Mouse (Mus musculus): Measurements from ENCODE around the gene Ak1.

Ak1 gene

DNA sequence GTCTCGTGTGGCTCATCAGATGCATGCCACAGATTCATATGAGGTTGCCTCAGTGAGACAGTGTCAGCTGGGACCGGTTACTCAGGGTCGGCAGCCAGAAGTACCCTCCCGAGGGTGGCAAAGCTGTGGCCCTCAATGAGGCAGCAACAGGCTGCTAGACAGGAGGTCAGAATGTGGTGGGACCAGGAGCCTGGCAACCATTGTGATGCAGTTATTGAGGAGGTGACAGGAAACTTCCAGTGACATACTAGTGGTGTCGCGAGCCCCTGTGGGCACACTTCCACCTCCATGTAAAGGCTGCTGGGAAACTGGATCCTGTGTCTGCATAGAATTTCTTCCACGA is at the start of gene Ak1:
Ak1 (plus strand) TSS at position 242 of the 343 bp plus-strand sequence.
- DNase-seq: no peak

DNA sequence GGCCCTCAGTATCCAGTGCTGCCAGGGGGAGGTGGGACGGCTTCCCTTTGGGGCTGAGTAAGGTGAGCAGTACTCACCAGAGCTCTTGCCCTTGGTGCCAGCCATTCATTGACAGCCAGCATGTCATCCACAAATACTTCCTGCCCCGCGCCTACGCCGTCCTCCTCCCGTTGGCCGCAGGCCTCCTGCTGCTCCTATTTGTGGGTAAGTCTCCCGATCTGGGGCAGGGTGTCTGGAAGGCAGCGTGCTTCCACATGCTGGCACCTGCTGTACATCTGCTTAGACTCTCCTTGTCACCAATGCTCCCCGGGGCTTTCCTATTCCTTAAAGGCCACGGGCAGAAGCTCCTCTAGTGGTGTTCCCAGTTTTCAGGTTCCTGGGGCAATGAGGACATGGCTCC is 49.4 kb upstream of the Ak1 start:
- DNase-seq: no peak

DNA sequence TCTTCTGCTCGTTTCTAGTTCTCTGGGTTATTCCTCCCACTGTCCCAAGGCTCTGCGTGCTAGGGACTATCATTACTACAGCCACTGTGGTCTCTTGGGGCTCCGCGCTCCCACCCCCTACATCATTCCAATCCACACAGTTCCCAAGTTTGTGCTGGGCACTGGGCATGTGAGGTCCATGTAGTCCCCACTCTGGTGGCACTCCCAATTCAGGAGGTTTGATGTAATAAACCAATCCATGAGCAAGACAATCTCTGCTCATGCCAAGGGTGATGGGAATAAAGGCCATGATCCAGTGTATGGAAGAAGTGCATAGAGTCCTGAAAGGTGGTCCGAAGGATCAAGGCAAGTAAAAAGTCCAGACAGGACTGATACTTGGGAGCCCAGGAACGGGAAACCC is 47.1 kb upstream of the Ak1 start, which contains the start of gene Pip5kl1:
Pip5kl1 (plus strand) TSS at position 301 of the 400 bp plus-strand sequence.
- DNase-seq: no peak

DNA sequence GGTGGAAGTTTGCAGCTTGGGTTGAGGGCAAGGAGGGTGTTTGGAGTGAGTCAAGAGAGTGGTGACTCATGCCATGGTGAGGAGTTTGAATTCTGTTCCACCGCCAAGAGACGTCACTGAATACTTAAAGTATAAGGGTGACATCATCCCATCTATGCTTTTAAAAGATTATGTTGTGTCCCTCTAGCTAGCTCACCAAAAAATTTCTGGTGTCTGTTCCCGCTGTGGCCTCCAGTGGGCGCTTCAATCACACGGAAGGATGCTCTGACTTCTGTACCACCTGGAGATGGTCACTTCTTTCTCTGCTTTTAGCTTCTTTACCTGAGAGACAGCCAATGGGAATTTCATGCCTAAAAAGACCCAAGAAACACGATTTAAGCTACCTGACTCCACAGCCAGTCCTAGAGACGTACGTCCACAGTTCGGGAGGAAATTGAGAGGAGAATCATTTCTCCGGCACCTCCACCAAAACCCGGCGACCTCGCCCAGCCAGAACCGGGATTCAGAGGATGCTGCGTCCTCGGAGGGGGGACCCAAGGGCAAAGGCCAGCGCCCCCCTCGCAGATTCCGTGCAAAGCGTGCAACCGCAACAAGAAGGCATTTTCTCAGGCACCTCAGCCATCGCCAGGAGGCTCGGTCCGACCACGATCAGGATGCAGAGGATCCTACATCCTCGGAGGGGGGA is 46.5 kb upstream of the Ak1 start:
- peak; percentile 84 to 85 for DNase-seq

DNA sequence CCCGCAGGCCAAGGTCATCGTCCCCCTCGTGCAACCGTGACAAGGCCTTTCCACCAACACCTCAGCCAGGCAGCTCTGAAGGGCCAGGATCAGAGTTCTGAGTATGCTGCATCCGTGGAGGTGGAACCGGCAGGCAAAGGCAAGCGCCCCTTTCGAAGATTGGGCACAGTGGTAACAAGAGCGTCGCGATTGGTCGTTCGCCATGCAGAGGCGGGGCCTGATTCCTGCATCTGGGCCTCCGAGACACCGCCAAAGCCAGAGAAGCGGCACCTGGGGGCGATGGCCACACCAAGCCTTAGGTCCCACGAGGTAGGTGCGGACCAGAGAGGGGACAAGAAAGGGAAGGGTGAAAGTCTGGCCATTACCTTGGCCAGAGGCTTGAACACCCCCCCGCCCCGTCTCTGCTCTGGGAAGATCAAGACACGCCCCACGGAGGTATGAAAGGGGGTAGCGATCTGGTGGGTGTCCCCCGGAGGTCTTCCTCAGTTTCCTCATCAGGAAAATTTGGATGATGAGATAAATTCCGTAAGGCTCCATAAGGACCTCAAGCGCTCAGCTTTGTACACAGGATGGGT is 45.9 kb upstream of the Ak1 start, which contains the start of gene 9430097D07Rik:
9430097D07Rik (minus strand) TSS at position 99 of the 575 bp plus-strand sequence.
- DNase-seq: peak; percentile 83 to 84

DNA sequence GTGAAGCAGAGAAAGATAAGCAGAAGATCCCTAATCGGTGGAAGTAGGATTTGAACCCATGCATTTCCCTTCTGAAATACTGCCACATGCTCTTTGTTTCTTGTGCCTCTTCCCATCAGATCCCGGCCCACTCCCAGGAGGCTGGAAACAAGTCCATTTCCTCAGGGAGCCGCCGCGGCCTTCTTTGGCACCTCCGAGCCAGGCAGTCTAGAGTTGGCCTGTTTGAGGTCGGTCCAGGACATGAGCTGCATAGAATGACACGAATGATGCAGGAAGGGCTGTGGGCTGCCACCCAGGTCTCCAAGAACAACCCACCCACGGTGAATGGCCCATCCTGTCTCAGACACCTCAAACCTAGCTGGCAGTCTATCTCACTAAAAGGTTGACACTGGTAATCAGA is 45.0 kb upstream of the Ak1 start:
- DNase-seq: no peak

DNA sequence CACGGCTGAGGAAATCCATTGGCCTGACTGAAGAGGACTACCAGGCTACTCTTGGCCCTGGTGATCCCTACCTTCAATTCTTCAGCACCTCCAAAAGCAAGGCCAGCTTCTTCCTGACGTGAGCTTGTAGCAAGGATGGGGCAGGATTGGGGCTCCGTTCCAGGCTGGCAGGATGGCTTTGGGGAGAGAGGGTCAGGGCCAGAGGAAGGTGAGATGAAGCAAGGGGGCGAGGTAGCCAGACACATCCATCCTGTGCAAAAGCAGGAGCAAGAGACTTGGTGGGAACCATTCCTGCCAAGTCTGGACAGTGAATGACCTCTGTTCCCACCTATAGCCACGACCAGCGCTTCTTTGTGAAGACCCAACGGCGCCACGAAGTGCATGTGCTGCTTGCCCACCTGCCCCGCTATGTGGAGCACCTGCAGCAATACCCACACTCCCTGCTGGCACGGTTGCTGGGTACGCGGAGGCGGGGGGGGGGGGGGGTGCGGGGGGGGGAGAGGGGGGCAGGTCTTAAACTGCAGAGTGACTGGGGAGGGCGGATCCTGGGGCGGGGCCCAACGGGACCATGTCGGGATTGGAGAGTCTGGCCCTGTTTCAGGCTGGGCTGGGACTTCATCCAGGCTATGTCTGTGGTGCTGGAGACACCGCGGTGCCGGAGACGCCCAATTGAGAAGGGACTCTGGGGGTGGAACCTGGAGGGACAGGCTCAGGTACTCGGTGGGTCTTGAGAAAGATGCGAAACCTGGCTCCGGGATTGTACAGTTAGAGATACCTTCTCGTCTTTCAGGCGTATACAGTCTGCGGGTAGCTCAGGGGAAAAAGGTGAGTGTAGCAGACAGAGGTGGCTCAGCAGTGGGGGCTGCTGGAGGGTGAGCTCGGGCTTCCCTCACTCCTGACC is 43.2 kb upstream of the Ak1 start:
- DNase-seq: peak; percentile 48 to 59

DNA sequence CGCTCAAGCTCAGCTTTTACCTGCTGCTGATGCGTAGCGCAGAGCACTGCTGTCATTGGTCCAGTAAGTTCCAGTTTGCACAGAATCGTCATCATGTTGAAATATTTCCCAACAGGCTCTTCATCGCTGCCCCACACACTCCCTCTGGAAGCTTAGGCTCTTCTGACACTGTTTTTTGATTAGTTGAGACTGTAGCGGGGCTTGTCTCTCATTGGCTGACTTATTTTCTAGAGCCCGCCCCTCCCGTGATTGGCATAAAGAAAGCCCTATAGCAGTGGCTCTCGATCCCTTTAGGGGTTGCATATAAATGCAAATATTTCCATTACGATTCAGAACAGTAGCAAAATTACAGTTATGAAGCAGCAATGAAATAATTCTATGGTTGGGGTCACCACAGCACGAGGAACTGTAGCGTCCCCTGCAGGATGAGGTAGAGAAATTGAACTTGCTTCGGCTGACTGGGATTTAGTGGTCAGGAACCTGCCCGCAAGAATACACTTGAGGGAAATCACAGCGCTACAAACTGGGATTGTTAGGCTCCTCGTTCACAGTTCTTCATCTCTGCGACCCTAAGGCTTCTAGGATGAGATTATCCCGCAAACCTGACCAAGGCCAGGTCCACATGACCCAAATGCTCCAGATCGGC is 40.0 kb upstream of the Ak1 start:
- peak; percentile 82 to 84 for DNase-seq

DNA sequence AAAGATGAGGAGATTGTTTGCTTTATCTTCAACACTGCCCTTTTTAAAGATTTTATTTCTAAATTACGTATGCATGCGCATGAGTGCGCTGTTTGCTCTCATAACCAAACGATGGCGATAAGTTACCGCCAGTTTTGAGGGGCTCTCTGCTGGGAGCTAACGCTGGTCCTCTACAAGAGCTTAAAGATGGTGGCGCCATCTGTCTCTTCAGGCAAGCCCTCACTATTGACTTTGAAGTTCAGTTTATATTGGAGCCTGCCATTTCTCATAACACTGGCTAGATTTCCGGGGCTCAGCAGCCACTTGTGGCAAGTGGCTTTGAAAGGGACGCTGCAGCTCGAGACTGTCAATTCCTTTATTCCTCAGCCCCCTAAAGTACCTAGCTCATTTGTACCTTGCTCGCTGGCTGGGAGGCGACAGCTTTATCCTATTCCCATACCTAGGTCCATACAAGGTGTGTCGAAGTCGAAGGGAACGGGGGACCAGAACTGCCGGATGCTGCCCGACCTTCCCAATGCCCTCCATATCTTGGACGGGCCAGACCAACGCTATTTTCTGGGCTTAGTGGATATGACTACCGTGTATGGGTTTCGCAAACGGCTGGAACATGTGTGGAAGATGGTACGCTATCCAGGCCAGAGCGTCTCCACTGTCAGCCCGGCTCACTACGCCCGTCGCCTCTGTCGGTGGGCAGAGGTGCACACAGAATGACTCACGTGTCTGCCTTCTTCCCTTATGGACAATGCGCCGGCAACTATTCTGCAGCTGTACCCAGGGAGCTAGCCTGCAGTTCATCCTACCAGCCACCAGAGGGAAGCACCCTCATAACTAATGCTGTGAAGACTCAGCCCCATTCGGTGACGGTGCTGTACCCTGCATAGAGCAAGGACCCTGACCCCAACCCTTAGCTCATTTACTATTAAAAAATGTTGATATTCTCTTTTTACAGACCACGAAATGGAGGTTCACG is 38.4 kb upstream of the Ak1 start:
- DNase-seq: peak; percentile 87 to 92

DNA sequence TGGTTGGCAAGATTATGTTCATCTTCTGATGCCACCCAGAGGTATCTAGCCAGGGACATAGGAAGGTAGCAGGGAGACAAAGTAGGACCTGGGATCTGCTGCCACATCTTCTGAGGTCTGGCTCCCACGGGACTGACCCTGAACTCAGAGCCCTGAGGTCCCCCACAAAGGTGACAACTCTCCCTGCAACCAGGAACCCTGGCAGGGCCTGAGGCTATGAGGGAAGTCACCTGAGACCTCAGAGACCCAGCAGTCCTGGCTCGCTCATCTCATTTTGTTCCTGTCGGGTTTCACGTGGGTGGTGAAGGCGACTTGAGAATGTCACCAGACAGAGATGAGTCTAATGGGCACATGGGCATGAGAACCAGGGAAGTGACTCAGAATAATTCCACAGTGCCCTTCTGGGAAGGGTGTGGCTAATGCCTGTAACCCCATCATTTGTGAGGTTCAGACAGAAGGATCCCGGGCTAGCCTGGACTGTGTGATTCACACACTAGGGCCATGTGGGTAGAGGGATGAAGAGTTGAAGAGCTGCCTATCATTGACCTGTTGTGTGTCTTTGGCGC is 36.3 kb upstream of the Ak1 start:
- DNase-seq: no peak

DNA sequence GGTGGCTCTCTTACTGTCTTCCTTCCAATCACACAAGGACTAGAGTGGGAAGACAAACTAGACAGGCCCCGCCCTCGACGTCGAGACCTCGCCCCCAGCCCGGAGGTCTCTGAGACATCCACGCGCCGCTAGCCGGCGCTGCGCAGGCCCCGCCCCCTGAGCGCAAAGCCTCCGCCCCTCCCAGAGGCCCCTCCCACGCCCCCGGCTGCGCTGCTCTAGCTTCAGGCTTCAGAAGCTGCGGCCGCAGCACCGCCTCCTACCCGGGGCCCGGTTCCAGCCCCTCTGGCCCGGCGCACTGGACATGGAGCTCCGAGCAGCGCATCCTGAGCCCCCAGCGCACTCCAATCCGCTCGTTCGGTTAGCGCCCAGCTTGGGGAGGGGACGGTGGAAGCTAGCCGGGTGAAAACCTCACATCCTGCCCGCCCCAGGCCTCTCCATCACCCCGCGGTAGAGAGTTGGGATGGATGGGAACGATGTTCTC is 34.6 kb upstream of the Ak1 start, which contains the start of gene St6galnac4:
St6galnac4 (plus strand) TSS at position 225 of the 481 bp plus-strand sequence.
- peak; percentile 95 to 96 for DNase-seq

DNA sequence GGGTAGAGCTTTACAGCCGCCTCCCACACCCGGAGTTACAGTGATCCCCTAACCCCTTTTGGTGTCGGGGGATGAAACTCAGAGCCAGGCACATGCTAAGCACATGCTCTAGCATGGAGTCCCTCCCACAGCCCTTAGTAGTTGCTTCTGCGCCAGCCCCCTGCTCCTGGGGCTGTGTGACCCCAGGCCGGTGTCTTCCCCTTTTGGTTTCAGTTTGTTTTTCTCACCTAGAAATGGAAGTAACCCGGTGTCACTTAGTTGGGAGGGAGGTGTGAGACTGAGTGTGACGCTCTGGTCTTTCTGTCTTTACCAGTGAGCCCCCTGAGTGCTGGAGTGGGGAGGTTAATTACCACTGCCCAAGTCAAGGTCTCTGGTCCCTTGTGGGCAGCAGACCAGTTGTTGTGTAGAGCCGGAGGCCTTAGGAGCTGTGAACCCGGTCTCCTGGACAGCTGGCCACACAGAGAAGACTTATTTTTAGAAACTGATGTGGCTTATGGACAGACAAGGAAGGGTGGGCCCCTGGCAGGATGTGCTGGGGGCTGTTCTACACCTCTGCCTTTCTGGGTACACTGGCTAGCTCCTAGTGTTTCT is 33.7 kb upstream of the Ak1 start:
- peak in 1 of 2 experiments; percentile 48 for DNase-seq

DNA sequence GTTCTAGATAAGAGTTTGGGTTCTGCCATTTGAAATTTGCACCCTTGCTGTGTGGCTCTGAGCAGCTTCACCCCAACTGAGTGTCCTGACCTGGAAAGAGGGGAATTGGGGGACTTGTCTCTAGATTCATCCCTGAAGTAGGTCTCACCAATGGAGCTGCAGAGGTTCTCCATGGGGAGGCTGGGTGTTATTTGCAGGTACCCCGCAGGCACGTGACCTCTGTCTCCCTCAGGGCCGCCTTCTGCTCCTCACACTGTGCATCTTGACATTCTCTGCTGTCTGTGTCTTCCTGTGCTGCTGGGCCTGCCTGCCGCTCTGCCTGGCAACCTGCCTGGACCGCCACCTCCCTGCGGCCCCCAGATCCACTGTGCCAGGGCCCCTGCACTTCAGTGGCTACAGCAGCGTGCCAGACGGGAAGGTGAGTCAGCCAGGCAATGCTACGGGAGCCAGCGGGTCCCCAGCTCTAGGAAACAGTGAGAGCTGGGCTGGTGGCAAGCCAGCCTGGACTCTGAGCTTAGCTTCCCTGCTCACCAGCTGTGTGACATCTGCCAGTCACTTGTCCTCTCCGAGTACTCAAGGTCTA is 32.3 kb upstream of the Ak1 start:
- DNase-seq: peak; percentile 92 to 95

DNA sequence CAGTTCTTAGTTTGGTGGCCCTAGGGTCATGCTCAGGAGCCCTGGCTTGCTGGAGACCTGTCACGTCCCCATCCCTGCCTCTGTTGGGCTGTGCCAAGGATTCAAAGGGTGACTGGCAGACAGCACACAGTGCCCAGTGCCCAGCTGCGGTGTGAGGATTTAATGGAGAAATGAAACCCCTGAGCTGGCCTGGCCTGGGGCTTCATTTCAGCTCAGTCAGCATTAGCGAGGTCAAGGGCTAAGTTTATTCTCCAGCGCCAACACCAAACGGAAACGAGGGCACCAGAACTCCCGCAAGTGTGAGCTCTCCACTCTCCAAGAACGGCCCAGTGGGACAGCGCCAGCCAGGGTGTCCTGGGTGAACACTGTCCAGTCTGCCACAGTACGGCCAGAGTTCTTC is 31.3 kb upstream of the Ak1 start:
- DNase-seq: peak in 1 of 2 experiments; percentile 54

DNA sequence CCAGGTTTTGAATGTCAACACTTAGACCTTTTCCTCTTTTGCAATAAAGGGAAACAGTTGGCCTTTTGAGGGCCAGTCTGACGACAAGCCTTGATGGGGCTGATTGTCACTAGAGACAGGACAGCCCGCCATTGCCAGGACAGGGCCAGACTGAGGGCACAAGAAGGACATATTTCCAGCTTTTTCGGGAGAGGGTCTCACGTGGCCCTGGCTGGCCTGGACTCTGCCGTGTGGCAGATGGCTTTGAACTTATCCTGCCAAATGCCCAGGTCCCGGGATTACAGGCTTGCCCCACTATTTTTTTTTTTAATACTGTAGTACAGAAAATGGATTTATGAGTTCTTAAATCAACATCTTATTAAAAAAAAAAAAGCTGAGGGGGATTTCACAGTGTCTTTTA is 30.3 kb upstream of the Ak1 start:
- DNase-seq: peak; percentile 55 to 71

DNA sequence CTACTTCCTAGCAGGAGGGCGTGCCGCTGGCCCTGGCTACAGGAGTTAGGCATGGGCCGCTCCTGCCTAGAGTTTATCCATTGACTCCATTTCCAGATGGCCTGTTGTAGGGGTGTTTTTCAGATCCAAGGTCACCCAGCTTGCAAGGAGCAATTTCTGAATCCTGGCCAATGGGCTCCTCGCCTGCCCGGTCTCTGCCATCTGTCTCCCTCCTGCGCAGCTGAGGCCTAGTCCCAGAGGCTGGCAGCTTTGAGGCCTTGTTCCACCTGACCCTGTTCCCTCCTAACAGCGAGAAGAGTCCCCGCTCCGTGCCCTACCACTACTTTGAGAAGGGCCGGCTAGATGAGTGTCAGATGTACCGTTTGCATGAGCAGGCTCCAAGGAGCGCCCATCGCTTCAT is 24.8 kb upstream of the Ak1 start:
- peak; percentile 91 to 92 for DNase-seq

DNA sequence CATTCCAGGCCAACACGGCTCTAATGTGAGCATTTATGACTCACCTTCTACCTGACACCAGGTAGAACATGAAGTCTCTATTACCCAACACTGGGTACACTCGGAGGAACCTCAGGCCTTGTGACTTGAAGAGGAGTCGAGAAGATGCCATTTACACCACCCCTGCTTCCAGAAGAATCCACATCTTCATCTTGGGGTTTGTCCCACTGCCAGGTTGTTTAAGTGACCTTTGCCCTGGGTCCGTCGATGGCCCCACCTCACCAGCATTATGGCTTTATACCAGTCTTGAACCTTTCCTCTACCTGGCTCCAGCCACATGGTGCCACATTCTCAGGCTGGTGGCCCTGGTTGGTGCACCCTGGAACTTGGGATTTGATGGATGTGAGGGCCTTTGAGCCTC is 24.3 kb upstream of the Ak1 start:
- DNase-seq: no peak

DNA sequence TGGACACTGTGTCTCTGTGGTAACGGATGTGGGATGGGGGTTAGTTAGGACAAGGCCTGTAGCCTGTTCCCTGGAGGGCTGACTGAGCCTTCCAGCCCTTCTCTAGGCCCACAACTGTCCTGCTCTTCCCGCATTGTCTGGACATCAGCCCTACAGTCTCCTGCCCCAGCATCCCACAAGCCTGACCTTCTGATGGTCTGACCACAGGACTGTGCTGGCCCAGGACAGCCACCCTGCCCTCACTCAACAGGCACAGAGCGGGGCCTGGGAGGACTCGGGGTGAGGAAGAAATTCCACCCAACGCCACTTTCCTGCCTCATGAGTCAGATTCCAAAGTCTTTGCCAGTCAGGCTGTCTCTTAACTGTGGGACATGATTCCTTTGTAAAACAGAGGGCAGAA is 23.9 kb upstream of the Ak1 start:
- DNase-seq: no peak

DNA sequence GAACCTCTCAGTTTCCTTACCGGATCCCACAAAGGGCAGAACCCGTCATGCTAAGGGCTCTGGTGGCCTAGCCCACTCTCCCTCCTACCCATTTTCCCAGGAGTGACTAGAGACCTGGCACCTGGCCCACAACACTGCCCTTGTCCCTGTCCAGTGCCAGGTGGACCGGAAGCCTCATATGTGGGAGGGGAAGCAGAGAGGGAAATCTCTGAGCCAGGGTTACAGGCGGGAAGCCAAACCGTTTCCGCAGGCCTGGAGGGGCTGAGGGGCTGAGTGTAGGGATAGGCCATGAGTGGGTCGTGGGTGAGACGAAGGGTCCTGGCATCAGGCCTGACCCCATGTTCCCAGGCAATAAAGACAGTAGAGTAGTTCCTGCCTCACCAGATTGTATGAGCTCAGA is 23.1 kb upstream of the Ak1 start:
- DNase-seq: peak; percentile 87 to 89

DNA sequence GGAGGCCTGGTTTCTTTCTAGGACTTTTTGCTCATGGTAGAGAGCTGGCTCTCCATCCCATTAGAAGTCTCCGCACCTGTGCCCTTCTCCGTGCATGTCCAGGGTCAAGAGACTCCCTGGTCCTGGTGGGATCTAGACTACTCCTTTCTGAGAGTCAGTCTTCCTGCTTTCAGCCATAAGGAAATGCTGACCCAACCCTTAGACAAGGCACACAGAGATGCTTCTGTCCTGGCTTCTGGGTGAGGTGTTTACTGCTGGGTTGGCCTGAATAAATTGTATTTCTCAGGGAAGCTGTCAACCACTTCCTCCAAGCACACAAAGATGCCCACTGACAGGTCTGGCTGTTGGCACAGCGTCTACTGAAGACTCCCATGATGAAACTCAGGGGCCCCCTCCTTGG is 22.1 kb upstream of the Ak1 start, which contains the start of gene St6galnac6:
St6galnac6 (plus strand) TSS at position 301 of the 400 bp plus-strand sequence.
- no peak for DNase-seq

All from cerebellum, postnatal 14 days (tissue).